Mouse (Mus musculus) small intestine, adult 2 months (tissue): ENCODE results near the gene Clk3. TPM values are rescaled to one million over a fixed set of nuclear protein-coding genes. Genes with fewer than 3 reads are reported as not detected.

Source experiments
- H3K27ac ChIP-seq: fragments of 200-500 bp; 2 replicates; pipeline ENCODE4 v1.5.1; 2012; ENCODE audit warnings: low read depth, low read length, control low read depth, inconsistent platforms; ENCODE audit not compliant: insufficient read depth
- H3K27me3 ChIP-seq: fragments of 200-500 bp; 2 replicates; pipeline ENCODE4 v1.6.1; 2012; ENCODE audit warnings: mild to moderate bottlenecking, moderate library complexity, low read length, inconsistent platforms; ENCODE audit not compliant: control insufficient read depth, insufficient read depth
- H3K36me3 ChIP-seq: fragments of 200-500 bp; 2 replicates; pipeline ENCODE4 v1.6.1; 2012; ENCODE audit warnings: mild to moderate bottlenecking, low read length, control low read depth, inconsistent platforms; ENCODE audit not compliant: control insufficient read depth, insufficient read depth
- H3K4me1 ChIP-seq: fragments of 200-500 bp; 2 replicates; pipeline ENCODE4 v1.6.1; 2012; ENCODE audit warnings: low read length, inconsistent platforms, mixed read lengths; ENCODE audit not compliant: control insufficient read depth, insufficient read depth, insufficient read length
- H3K4me3 ChIP-seq: fragments of 200-500 bp; 2 replicates; pipeline ENCODE4 v1.5.1; 2012; ENCODE audit warnings: low read depth, mild to moderate bottlenecking, control low read depth, inconsistent platforms, low read length, moderate library complexity
- CTCF ChIP-seq: fragments of 200-500 bp; IDR thresholded peaks from 2 replicates; pipeline ENCODE4 v1.5.1; 2012; ENCODE audit warnings: low read depth, mild to moderate bottlenecking, control low read depth, inconsistent platforms, low read length, moderate library complexity, mixed read lengths; ENCODE audit not compliant: insufficient replicate concordance, insufficient read length; ENCODE audit errors: extremely low read depth
- POLR2A ChIP-seq: fragments of 200-500 bp; IDR thresholded peaks from 2 replicates; pipeline ENCODE4 v1.6.1; 2012; ENCODE audit warnings: low read depth, mild to moderate bottlenecking, control low read depth, inconsistent platforms, low read length, moderate library complexity
- WGBS: fragments of 180-500 bp; shearing (Covaris S2); methylation state at CpG from one replicate; pipeline ENCODE4 v1.1.7; 2018; 5-methylcytosine and 5-hydroxymethylcytosine counted together
- polyA plus RNA-seq: library from polyadenylated mRNA; depleted of rRNA; stranded (reverse); fragments of >200 nt; gene quantifications from 2 replicates; pipeline ENCODE4 v1.2.3, GENCODE M21; 2012; rRNA removed

Gene Clk3
- polyA plus RNA-seq, 1 experiment: 66.1 TPM

DNA sequence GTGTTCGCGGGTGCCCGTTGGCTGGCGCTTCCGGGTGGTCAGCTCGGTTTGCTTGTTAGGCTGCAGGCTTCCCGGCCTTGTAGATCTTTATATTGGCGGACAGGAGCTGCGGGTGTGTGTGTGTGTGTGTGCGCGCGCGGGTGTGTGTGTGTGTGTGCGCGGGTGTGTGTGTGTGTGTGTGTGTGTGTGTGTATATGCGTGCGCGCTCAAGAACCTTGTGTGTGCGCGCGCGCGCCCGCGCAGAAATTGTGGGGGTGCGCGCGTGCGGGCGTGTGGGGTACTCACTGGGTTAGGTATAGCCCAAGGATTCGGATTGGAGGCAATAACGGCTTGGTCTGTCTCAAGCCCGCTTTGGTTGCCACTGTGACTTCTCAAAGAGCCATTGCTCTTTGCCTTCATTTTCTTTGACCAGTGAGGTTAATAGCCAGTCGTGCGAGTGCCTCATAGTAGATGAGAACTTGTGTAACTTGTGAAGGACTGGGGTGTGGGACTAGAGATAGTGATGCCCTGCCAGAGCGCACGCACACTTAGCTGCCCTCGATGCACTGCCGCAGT is 56.9 kb downstream of the Clk3 start:
- Histone ChIP-seq H3K4me3 (peak overlapping the region; percentile 97), H3K27ac (peak overlapping the region; percentile 78), H3K36me3 (peaks cover 11% of the 10 kb centered on the region), H3K4me1 (peaks cover 8% of the 10 kb centered on the region), H3K27me3 (no peaks in the 10 kb centered on the region)
- TF ChIP-seq POLR2A (no peak), CTCF (no peak)
- under 1% methylated on average over 39 of the region's 39 CpGs for WGBS

- Histone ChIP-seq H3K27ac (peak within 1 kb of the TSS; percentile 78), H3K4me1 (peaks cover 8% of the 10 kb centered on the region), H3K36me3 (peaks cover 6% of the 10 kb centered on the region), H3K27me3 (no peaks in the 10 kb centered on the region), H3K4me3 (peak within 1 kb of the TSS; percentile 97)
- TF ChIP-seq CTCF (no peak), POLR2A (no peak; the same call in 1 of the 2 replicates)
- WGBS: under 1% methylated on average over 23 of the region's 23 CpGs
Observed at GRCm38 (mm10) chr9:57708068-57708719, 57.5 kb downstream of the Clk3 start, which contains the start of gene Edc3. TSS of gene Edc3 (plus strand) at chr9:57708540.

GRCm38 (mm10) chr9:57706496-57706895 is 59.2 kb downstream of the Clk3 start:
- TF ChIP-seq POLR2A (no peak), CTCF (no peak)
- Histone ChIP-seq H3K4me3 (no peak overlapping the region), H3K4me1 (peaks cover 8% of the 10 kb centered on the region), H3K36me3 (0 out of 2 replicates have a peak, but pooled peaks cover 2% of the 10 kb centered on the region), H3K27ac (no peak overlapping the region), H3K27me3 (no peaks in the 10 kb centered on the region)
- 93% methylated on average over 3 of the region's 3 CpGs for WGBS

Other genes starting within 250 kb of the Clk3 start
- gene Cox5a, start 244.6 kb downstream of the Clk3 start, polyA plus RNA-seq: 952 and 1,569 TPM in 2 replicates
- 6.0 and 8.2 TPM in 2 replicates for gene Fam219b, start 228.3 kb downstream of the Clk3 start, polyA plus RNA-seq
- 51.8 and 117 TPM in 2 replicates for gene Mpi, start 213.1 kb downstream of the Clk3 start, polyA plus RNA-seq
- 89.7 and 207 TPM in 2 replicates for gene Scamp2, start 204.9 kb downstream of the Clk3 start, polyA plus RNA-seq
- 8.7 and 14.0 TPM in 2 replicates for gene Ulk3, start 176.4 kb downstream of the Clk3 start, polyA plus RNA-seq
- not detected in 2 replicates for gene Cplx3, start 159.6 kb downstream of the Clk3 start, polyA plus RNA-seq
- 0.08 TPM in 1 of 2 replicates, not detected in the other for gene Lman1l, start 145.1 kb downstream of the Clk3 start, polyA plus RNA-seq
- 52.1 and 95.9 TPM in 2 replicates for gene Csk, start 112.2 kb downstream of the Clk3 start, polyA plus RNA-seq
- gene Cyp1a2, start 82.2 kb downstream of the Clk3 start, polyA plus RNA-seq: not detected in 2 replicates
- gene Cyp1a1, start 77.9 kb downstream of the Clk3 start, polyA plus RNA-seq: 0.51 and 0.79 TPM in 2 replicates
- gene Edc3, start 57.3 kb downstream of the Clk3 start, polyA plus RNA-seq: 3.7 and 8.0 TPM in 2 replicates
- gene Arid3b, start 70.9 kb upstream of the Clk3 start, polyA plus RNA-seq: 5.8 and 13.6 TPM in 2 replicates
- gene Ubl7, start 145.1 kb upstream of the Clk3 start, polyA plus RNA-seq: 62.4 and 146 TPM in 2 replicates
- gene Sema7a, start 174.3 kb upstream of the Clk3 start, polyA plus RNA-seq: 12.9 and 52.6 TPM in 2 replicates
- gene Cyp11a1, start 240.6 kb upstream of the Clk3 start, polyA plus RNA-seq: 0.19 and 0.27 TPM in 2 replicates